In the genomic region with DNA sequence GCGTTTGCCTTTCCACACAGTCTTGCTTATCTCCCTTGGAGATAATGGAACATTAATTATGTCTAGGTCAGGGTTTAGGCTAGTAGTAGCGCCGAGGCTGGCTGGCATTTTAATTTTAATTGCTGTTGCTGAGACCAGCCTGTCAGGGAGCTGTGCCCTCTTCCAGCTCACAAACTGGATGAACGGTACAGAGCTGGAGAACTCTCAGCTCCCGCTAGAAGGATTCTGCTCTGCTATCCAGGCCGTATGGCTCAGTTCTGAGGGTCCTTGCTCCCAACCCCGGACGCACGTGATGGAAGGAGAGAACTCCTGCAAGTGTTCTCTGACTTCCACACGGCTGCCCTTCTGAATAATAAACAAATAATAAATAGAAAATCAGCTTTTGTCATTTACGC, we compare ENCODE assay signal across 8 mouse cellular contexts. TPM values are rescaled to one million over a fixed set of nuclear protein-coding genes. Genes with fewer than 3 reads are reported as not detected.
DNase-seq lines count a peak whose midpoint lies in the region; ATAC-seq and TF ChIP-seq lines count a peak whose summit lies in the region.

No protein-coding gene starts in this region.

- TF ChIP-seq EP300 in MEL (IDR thresholded peaks at IDR 0.05; ENCODE audit: low read depth in 1 of 2, low read length in 2 of 2): no peak

- TF ChIP-seq CTCF in MEL (IDR thresholded peaks at IDR 0.05 in 2 of 3, conservative IDR thresholded peaks at IDR 0.05 in 1 of 3; ENCODE audit: control insufficient read depth in 1 of 3, insufficient read depth in 1 of 3, low read depth in 2 of 3, low read length in 3 of 3, poor library complexity in 1 of 3, severe bottlenecking in 1 of 3): no peak

- peaks cover 8 to 10% of the 10 kb centered on the region in 2 experiments for H3K4me1 ChIP-seq in heart, embryonic 14.5 days (ENCODE audit: control insufficient read depth in 2 of 2, insufficient read depth in 2 of 2, low read length in 2 of 2)
- H3K4me1 ChIP-seq in MEL (ENCODE audit: control insufficient read depth in 1 of 2, insufficient read depth in 2 of 2, low read length in 2 of 2): peaks cover 10 to 30% of the 10 kb centered on the region in 2 experiments
- peaks cover 15% of the 10 kb centered on the region for H3K4me1 ChIP-seq in forebrain, embryonic 16.5 days (replicated peaks; ENCODE audit: control insufficient read depth, insufficient read depth, low read length)

- no peak for ATAC-seq in heart, embryonic 14.5 days (ENCODE audit: insufficient number of reproducible peaks, insufficient read depth, low FRiP score, low read depth)
- peak; percentile 34; the same call in 1 of the 2 replicates for ATAC-seq in forebrain, embryonic 16.5 days
- ATAC-seq in CD4-positive, CD25-positive, alpha-beta regulatory T cell, adult 4 months: no peak

- peaks cover 7% of the 10 kb centered on the region; the same call in 1 of the 2 replicates for H3K79me2 ChIP-seq in MEL (ENCODE audit: control insufficient read depth, insufficient read depth, low read length, poor library complexity)
- H3K79me2 ChIP-seq in macrophage (ENCODE audit: inconsistent target): peaks cover 18% of the 10 kb centered on the region; the same call in 1 of the 2 replicates

- no peaks in the 10 kb centered on the region for H3K27me3 ChIP-seq in heart, embryonic 14.5 days (ENCODE audit: control insufficient read depth, insufficient read depth, low read length)
- H3K27me3 ChIP-seq in MEL (ENCODE audit: control insufficient read depth in 1 of 2, insufficient read depth in 2 of 2, low read length in 2 of 2): no peaks in the 10 kb centered on the region
- no peaks in the 10 kb centered on the region for H3K27me3 ChIP-seq in forebrain, embryonic 16.5 days (replicated peaks; ENCODE audit: control insufficient read depth, insufficient read depth, low read length)

- TF ChIP-seq RAD21 in MEL (IDR thresholded peaks at IDR 0.05; ENCODE audit: low read depth, low read length): no peak

- no peak for DNase-seq in heart, adult 11 months
- DNase-seq in MEL (ENCODE audit: low read depth, low spot score): no peak
- DNase-seq in left cerebral cortex, adult 8-10 months (ENCODE audit: low spot score in 2 of 2): no peak
- no peak for DNase-seq in c-Kit-positive CD71-positive TER-119-positive erythroid progenitor cells, embryonic 14.5 days (ENCODE audit: low spot score)

- TF ChIP-seq POLR2A in MEL (IDR thresholded peaks at IDR 0.05; ENCODE audit: control insufficient read depth in 1 of 2, insufficient read depth in 1 of 2, low read depth in 1 of 2, low read length in 2 of 2, poor library complexity in 1 of 2): no peak

- H3K4me3 ChIP-seq in heart, embryonic 14.5 days (ENCODE audit: control insufficient read depth in 1 of 2, insufficient read depth in 1 of 2, low read depth in 1 of 2, low read length in 2 of 2): peak overlapping the region; percentile 59 to 66
- H3K4me3 ChIP-seq in MEL (ENCODE audit: control insufficient read depth in 1 of 2, insufficient read depth in 1 of 2, low read depth in 2 of 2, low read length in 2 of 2) (peak overlapping the region; percentile 89 to 95), macrophage (ENCODE audit: inconsistent target) (peak overlapping the region; percentile 38)
- peak overlapping the region; percentile 71 for H3K4me3 ChIP-seq in forebrain, embryonic 16.5 days (replicated peaks; ENCODE audit: low read length)

- 35% methylated on average over 11 of the region's 11 CpGs for WGBS in heart, embryonic 14.5 days
- WGBS in forebrain, embryonic 16.5 days: 23% methylated on average over 11 of the region's 11 CpGs
- WGBS in macrophage (ENCODE audit: missing documents): 40% methylated on average over 11 of the region's 11 CpGs

- H3K9ac ChIP-seq in heart, embryonic 14.5 days (ENCODE audit: low read length): peak overlapping the region; percentile 77
- peak overlapping the region; percentile 94 for H3K9ac ChIP-seq in MEL (ENCODE audit: control insufficient read depth, low read depth, low read length, poor library complexity, severe bottlenecking)
- H3K9ac ChIP-seq in forebrain, embryonic 16.5 days (replicated peaks; ENCODE audit: low read depth, low read length): peak overlapping the region; percentile 73

- H3K27ac ChIP-seq in heart, embryonic 14.5 days (replicated peaks in 1 of 2; ENCODE audit: control insufficient read depth in 1 of 2, insufficient read depth in 1 of 2, low read depth in 2 of 2, low read length in 2 of 2): peak overlapping the region in 1 of 2 experiments; percentile 59; a peak in 3 of 4 replicates
- H3K27ac ChIP-seq in MEL (ENCODE audit: control insufficient read depth, low read depth, low read length): peak overlapping the region; percentile 82
- peak overlapping the region; percentile 32; the same call in 1 of the 2 replicates for H3K27ac ChIP-seq in forebrain, embryonic 16.5 days (ENCODE audit: low read length)
- peak overlapping the region; percentile 72 for H3K27ac ChIP-seq in macrophage

- H3K36me3 ChIP-seq in heart, embryonic 14.5 days (ENCODE audit: control insufficient read depth, insufficient read depth, low read length): no peaks in the 10 kb centered on the region
- H3K36me3 ChIP-seq in MEL (ENCODE audit: control insufficient read depth in 1 of 2, insufficient read depth in 2 of 2, low read length in 2 of 2): peaks cover 0 to 25% of the 10 kb centered on the region in 2 experiments; a peak in 2 of 4 replicates
- H3K36me3 ChIP-seq in forebrain, embryonic 16.5 days (ENCODE audit: control insufficient read depth, insufficient read depth): no peaks in the 10 kb centered on the region
- H3K36me3 ChIP-seq in macrophage (ENCODE audit: inconsistent target): no peaks in the 10 kb centered on the region

- H3K4me2 ChIP-seq in heart, embryonic 14.5 days (ENCODE audit: low read length): peak overlapping the region; percentile 98
- peak overlapping the region; percentile 86 for H3K4me2 ChIP-seq in forebrain, embryonic 16.5 days (ENCODE audit: low read length)

- no peaks in the 10 kb centered on the region for H3K9me3 ChIP-seq in heart, embryonic 14.5 days (ENCODE audit: control insufficient read depth, low read length)
- no peaks in the 10 kb centered on the region for H3K9me3 ChIP-seq in MEL (replicated peaks; ENCODE audit: insufficient read depth, low read length)
- no peaks in the 10 kb centered on the region for H3K9me3 ChIP-seq in forebrain, embryonic 16.5 days (ENCODE audit: control insufficient read depth, low read length)

TF ChIP-seq in MEL, 35 proteins besides CTCF, POLR2A, EP300 and RAD21 (continues in another document):
- TF ChIP-seq POLR2AphosphoS2 (IDR thresholded peaks at IDR 0.05; ENCODE audit: low read length) (no peak), BHLHE40 (IDR thresholded peaks at IDR 0.05; ENCODE audit: borderline replicate concordance, low read depth, low read length) (no peak), ZMIZ1 (IDR thresholded peaks at IDR 0.05; ENCODE audit: low read depth, low read length) (0 out of 2 replicates have a peak, but pooled peaks have one; percentile 7), MXI1 (IDR thresholded peaks at IDR 0.05; ENCODE audit: low read depth, low read length) (no peak), MAZ (IDR thresholded peaks at IDR 0.05; ENCODE audit: low read depth, low read length) (no peak), SMC3 (IDR thresholded peaks at IDR 0.05; ENCODE audit: low read depth, low read length) (no peak), ZC3H11A (IDR thresholded peaks at IDR 0.05; ENCODE audit: low read depth, low read length) (no peak), SIN3A (IDR thresholded peaks at IDR 0.05; ENCODE audit: low read length) (no peak), USF1 (IDR thresholded peaks at IDR 0.05; ENCODE audit: low read depth, low read length) (no peak), TCF12 (IDR thresholded peaks at IDR 0.05; ENCODE audit: low read depth, low read length) (no peak; the same call in 1 of the 2 replicates), GABPA (IDR thresholded peaks at IDR 0.05; ENCODE audit: low read depth, low read length) (no peak), ZNF384 (IDR thresholded peaks at IDR 0.05; ENCODE audit: low read depth, low read length) (no peak), ETS1 (IDR thresholded peaks at IDR 0.05; ENCODE audit: low read depth, low read length) (peak; percentile 2; the same call in 1 of the 2 replicates), CHD1 (IDR thresholded peaks at IDR 0.05; ENCODE audit: low read depth, low read length) (no peak), MYB (IDR thresholded peaks at IDR 0.05; ENCODE audit: low read depth, low read length) (no peak)

RNA-seq across cellular contexts. Expression of a gene that starts 0.7 kb away (rescaled TPM):
- polyA plus RNA-seq in heart, embryonic 14.5 days (2014; fragmentation: Nextera tagmentation; extraction: Ambion mirVana): 9.2 and 10.8 TPM in 2 replicates
- total RNA-seq in MEL (2012; rRNA removed): 6.5 and 7.9 TPM in 2 replicates
- 1 to 10 TPM in 1 of 2 experiments, not detected in 1; 7.8 TPM for polyA plus RNA-seq in MEL (2012; ENCODE audit: insufficient read depth in 1 of 2, insufficient read length in 2 of 2, low read depth in 1 of 2, low replicate concordance in 2 of 2, missing spikeins in 1 of 2)
- 30.9 and 36.6 TPM in 2 replicates for polyA plus RNA-seq in forebrain, embryonic 16.5 days (2015; fragmentation: Nextera tagmentation; extraction: Ambion mirVana)
- total RNA-seq in macrophage (2018; cell fraction: chromatin; rRNA removed): 10 to 100 TPM in 11 of 26 experiments, 1 to 10 TPM in 15; 1.8 to 16.2 (median 7.3) TPM
- total RNA-seq in macrophage (2018; cell fraction: cytosol; rRNA removed): 10 to 100 TPM; 11.6 to 26.8 (median 19.4) TPM
- 10 to 100 TPM in 16 of 26 experiments, 1 to 10 TPM in 10; 4.6 to 24.5 (median 11.6) TPM for total RNA-seq in macrophage (2018; cell fraction: nucleus; rRNA removed)
- 11.8 to 22.3 TPM (median 17.3 TPM) in 3 replicates for polyA plus RNA-seq in macrophage (2018)
- 10 to 100 TPM; 34.1 to 40.4 (median 36.2) TPM for total RNA-seq in left cerebral cortex, adult 8-10 months (2022)
- 10 to 100 TPM; 15.0 to 16.0 TPM for polyA plus RNA-seq in CD4-positive, CD25-positive, alpha-beta regulatory T cell, adult 4 months (2017; shearing (Covaris generic))

RNA-seq across cellular contexts. Expression of a gene that starts 36.4 kb away (rescaled TPM):
- polyA plus RNA-seq in heart, embryonic 14.5 days (2014; fragmentation: Nextera tagmentation; extraction: Ambion mirVana): 0.22 and 0.41 TPM in 2 replicates
- 0.08 TPM in 1 of 2 replicates, not detected in the other for total RNA-seq in MEL (2012; rRNA removed)
- polyA plus RNA-seq in MEL (2012; ENCODE audit: insufficient read depth in 1 of 2, insufficient read length in 2 of 2, low read depth in 1 of 2, low replicate concordance in 2 of 2, missing spikeins in 1 of 2) (under 1 TPM in 1 of 2 experiments, not detected in 1; 0.22 TPM), macrophage (2018) (not detected in 3 replicates)
- polyA plus RNA-seq in forebrain, embryonic 16.5 days (2015; fragmentation: Nextera tagmentation; extraction: Ambion mirVana): 0.71 and 0.83 TPM in 2 replicates
- total RNA-seq in macrophage (2018; cell fraction: chromatin; rRNA removed): 1 to 10 TPM in 5 of 26 experiments, under 1 TPM in 8, not detected in 13; 0.33 to 4.6 (median 0.88) TPM
- total RNA-seq in macrophage (2018; cell fraction: cytosol; rRNA removed): under 1 TPM in 5 of 26 experiments, not detected in 21; 0.14 to 0.26 (median 0.15) TPM
- total RNA-seq in macrophage (2018; cell fraction: nucleus; rRNA removed): 1 to 10 TPM in 1 of 26 experiments, under 1 TPM in 6, not detected in 19; 0.33 to 1.0 (median 0.55) TPM
- 1 to 10 TPM in 3 of 4 experiments, under 1 TPM in 1; 0.82 to 1.9 (median 1.2) TPM for total RNA-seq in left cerebral cortex, adult 8-10 months (2022)
- polyA plus RNA-seq in CD4-positive, CD25-positive, alpha-beta regulatory T cell, adult 4 months (2017; shearing (Covaris generic)): 10 to 100 TPM; 68.5 to 95.2 TPM

Comparison
In these comparisons a context has a peak if more than half of its experiments do, and no peak if none do; other contexts are left out.
1. H3K4me3 ChIP-seq: peak in every context shown above with its lines; median percentile 92 in MEL; 71 in forebrain, embryonic 16.5 days; 62 in heart, embryonic 14.5 days; 38 in macrophage.
2. RNA of a gene that starts 36.4 kb away (polyA plus RNA-seq): 68.5 to 95.2 TPM in CD4-positive, CD25-positive, alpha-beta regulatory T cell, adult 4 months; 0.71 to 0.83 TPM in forebrain, embryonic 16.5 days, 0.22 to 0.41 TPM in heart, embryonic 14.5 days, 0.22 TPM in MEL and not detected in macrophage; every median in the first group is over 10 times any median in the second.
3. Peak in every context shown above with its lines, with median percentiles within 50 percentile points of each other: H3K9ac ChIP-seq.